Mouse (Mus musculus) bone marrow, adult 2 months (tissue): ENCODE results near the gene Timm17a.

Source experiments
- CTCF ChIP-seq: fragments of 200-500 bp; IDR thresholded peaks from 2 replicates; pipeline ENCODE4 v1.5.1; 2011; ENCODE audit warnings: low read length, control low read depth; ENCODE audit not compliant: control insufficient read depth, insufficient read depth
- POLR2A ChIP-seq: fragments of 200-500 bp; IDR thresholded peaks from 2 replicates; pipeline ENCODE4 v1.6.1; 2011; ENCODE audit warnings: low read depth, mild to moderate bottlenecking, control low read depth, low read length, borderline replicate concordance; ENCODE audit not compliant: control insufficient read depth

DNA sequence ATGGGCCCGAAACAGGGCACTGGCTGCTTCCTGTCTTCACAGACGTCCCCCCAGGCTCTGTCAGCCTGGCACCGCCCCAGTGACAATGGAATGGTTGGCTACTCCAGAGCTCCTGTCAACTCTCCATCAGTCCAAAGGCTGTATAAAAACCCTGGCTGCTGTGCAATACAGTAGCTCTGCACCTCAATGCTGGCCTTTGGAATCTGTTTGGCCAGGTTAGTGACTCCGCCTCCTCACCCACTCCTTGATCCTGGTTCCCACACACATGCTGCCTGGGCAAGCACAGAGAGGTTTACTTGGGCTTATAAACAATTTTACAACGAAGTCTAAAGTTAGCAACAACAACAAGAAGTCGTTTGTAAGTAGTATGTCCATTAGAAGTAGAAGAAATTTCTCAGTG lies 2.2 kb downstream of the Timm17a start:
- TF ChIP-seq CTCF (no peak), POLR2A (no peak)
